Mouse (Mus musculus) hindbrain, embryonic 12.5 days (tissue): ENCODE measurements around the gene Psmb8. TPM values are rescaled to one million over a fixed set of nuclear protein-coding genes. Genes with fewer than 3 reads are reported as not detected.

Source experiments
- ATAC-seq: fragments of 200-750 bp; cut with Nextera tagmentation; 2 replicates; pipeline ENCODE4 v1.8.0; 2017; ENCODE audit warnings: moderate TSS enrichment; ENCODE audit not compliant: low FRiP score
- H3K27ac ChIP-seq: fragments of 300-500 bp; sonication (generic); 2 replicates; pipeline ENCODE4 v1.5.1; 2016; ENCODE audit warnings: mild to moderate bottlenecking
- H3K27me3 ChIP-seq: fragments of 300-500 bp; sonication (generic); 2 replicates; pipeline ENCODE4 v1.6.1; 2016; ENCODE audit warnings: mild to moderate bottlenecking
- H3K36me3 ChIP-seq: fragments of 300-500 bp; sonication (generic); 2 replicates; pipeline ENCODE4 v1.6.1; 2016; ENCODE audit warnings: mild to moderate bottlenecking
- H3K4me1 ChIP-seq: fragments of 300-500 bp; sonication (generic); 2 replicates; pipeline ENCODE4 v1.6.1; 2016
- H3K4me2 ChIP-seq: fragments of 300-500 bp; sonication (generic); replicated peaks from 2 replicates; pipeline ENCODE4 v1.6.1; 2016; ENCODE audit warnings: mild to moderate bottlenecking
- H3K4me3 ChIP-seq: fragments of 300-500 bp; sonication (generic); 2 replicates; pipeline ENCODE4 v1.5.1; 2016; ENCODE audit warnings: mild to moderate bottlenecking
- H3K9ac ChIP-seq: fragments of 300-500 bp; sonication (generic); 2 replicates; pipeline ENCODE4 v1.6.1; 2016; ENCODE audit warnings: mild to moderate bottlenecking, moderate library complexity
- H3K9me3 ChIP-seq: fragments of 300-500 bp; sonication (generic); replicated peaks from 2 replicates; pipeline ENCODE4 v1.6.1; 2016; ENCODE audit warnings: mild to moderate bottlenecking
- WGBS: fragments of 180-500 bp; shearing (Covaris S2); methylation state at CpG from one replicate; pipeline ENCODE4 v1.1.7; 2016; 5-methylcytosine and 5-hydroxymethylcytosine counted together
- polyA plus RNA-seq: library from polyadenylated mRNA; unstranded; fragments of >200 nt; fragmentation: Nextera tagmentation; extraction: Ambion mirVana; gene quantifications from 2 replicates; pipeline ENCODE4 v1.2.1, GENCODE M21; 2016

Psmb8 gene
- polyA plus RNA-seq, 1 experiment from 2014 or later: 2.9 TPM

GRCm38 (mm10) chr17:34206731-34207130, 9.2 kb downstream of the Psmb8 start:
- no peak overlapping the region for H3K27ac ChIP-seq
- H3K27me3 ChIP-seq: peaks cover 69% of the 10 kb centered on the region
- ATAC-seq: no peak
- no peak overlapping the region for H3K4me2 ChIP-seq
- H3K4me1 ChIP-seq: peaks cover 8% of the 10 kb centered on the region
- WGBS: 86% methylated on average over 5 of the region's 5 CpGs
- no peaks in the 10 kb centered on the region for H3K36me3 ChIP-seq
- no peaks in the 10 kb centered on the region for H3K9me3 ChIP-seq
- H3K4me3 ChIP-seq: no peak overlapping the region
- H3K9ac ChIP-seq: no peak overlapping the region

GRCm38 (mm10) chr17:34207456-34207855, 9.9 kb downstream of the Psmb8 start:
- Histone ChIP-seq H3K36me3 (no peaks in the 10 kb centered on the region), H3K9me3 (no peaks in the 10 kb centered on the region), H3K4me2 (no peak overlapping the region), H3K4me1 (peaks cover 10% of the 10 kb centered on the region), H3K9ac (no peak overlapping the region), H3K4me3 (no peak overlapping the region), H3K27ac (no peak overlapping the region), H3K27me3 (peaks cover 75% of the 10 kb centered on the region)
- WGBS: 61% methylated on average over 3 of the region's 3 CpGs
- no peak for ATAC-seq

- Histone ChIP-seq H3K9ac (no peak overlapping the region), H3K4me3 (no peak overlapping the region), H3K36me3 (no peaks in the 10 kb centered on the region), H3K9me3 (no peaks in the 10 kb centered on the region), H3K27ac (no peak overlapping the region), H3K4me1 (peaks cover 10% of the 10 kb centered on the region), H3K27me3 (peaks cover 77% of the 10 kb centered on the region), H3K4me2 (no peak overlapping the region)
- 96% methylated on average over 9 of the region's 9 CpGs for WGBS
- ATAC-seq: no peak
These were observed 10.3 kb downstream of the Psmb8 start for GRCm38 (mm10) chr17:34207866-34208265.

GRCm38 (mm10) chr17:34208421-34208820, 10.9 kb downstream of the Psmb8 start:
- H3K4me3 ChIP-seq: no peak overlapping the region
- H3K27ac ChIP-seq: no peak overlapping the region
- no peak overlapping the region for H3K4me2 ChIP-seq
- H3K27me3 ChIP-seq: peaks cover 77% of the 10 kb centered on the region
- no peak for ATAC-seq
- H3K9ac ChIP-seq: no peak overlapping the region
- peaks cover 10% of the 10 kb centered on the region for H3K4me1 ChIP-seq
- no peaks in the 10 kb centered on the region for H3K36me3 ChIP-seq
- H3K9me3 ChIP-seq: no peaks in the 10 kb centered on the region
- 23% methylated on average over 10 of the region's 10 CpGs for WGBS

- no peak for ATAC-seq
- WGBS: 51% methylated on average over 3 of the region's 3 CpGs
- H3K36me3 ChIP-seq: no peaks in the 10 kb centered on the region
These were observed 12.2 kb downstream of the Psmb8 start for GRCm38 (mm10) chr17:34209680-34210079.

GRCm38 (mm10) chr17:34210599-34210998, 13.1 kb downstream of the Psmb8 start:
- no peak overlapping the region for H3K4me2 ChIP-seq
- peaks cover 81% of the 10 kb centered on the region for H3K27me3 ChIP-seq
- H3K4me3 ChIP-seq: no peak overlapping the region
- no peak overlapping the region for H3K27ac ChIP-seq
- H3K9ac ChIP-seq: no peak overlapping the region
- no peaks in the 10 kb centered on the region for H3K9me3 ChIP-seq
- 77% methylated on average over 3 of the region's 3 CpGs for WGBS
- no peaks in the 10 kb centered on the region for H3K36me3 ChIP-seq
- ATAC-seq: no peak
- peaks cover 3% of the 10 kb centered on the region; the same call in 1 of the 2 replicates for H3K4me1 ChIP-seq

More at GRCm38 (mm10) chr17:34209680-34210079, 12.2 kb downstream of the Psmb8 start:
- peaks cover 9% of the 10 kb centered on the region for H3K4me1 ChIP-seq
- no peak overlapping the region for H3K27ac ChIP-seq
- no peak overlapping the region for H3K4me3 ChIP-seq
- H3K9me3 ChIP-seq: no peaks in the 10 kb centered on the region
- H3K4me2 ChIP-seq: no peak overlapping the region
- H3K27me3 ChIP-seq: peaks cover 81% of the 10 kb centered on the region
- no peak overlapping the region for H3K9ac ChIP-seq

- H3K9me3 ChIP-seq: no peaks in the 10 kb centered on the region
- 0 out of 2 replicates have a peak overlapping the region, but pooled peaks have one; percentile 10 for H3K9ac ChIP-seq
- H3K4me2 ChIP-seq: peak overlapping the region; percentile 18
- H3K4me1 ChIP-seq: peaks cover 3% of the 10 kb centered on the region; the same call in 1 of the 2 replicates
- H3K27ac ChIP-seq: no peak overlapping the region
- H3K36me3 ChIP-seq: no peaks in the 10 kb centered on the region
- H3K27me3 ChIP-seq: peaks cover 72% of the 10 kb centered on the region
- no peak for ATAC-seq
- 25% methylated on average over 23 of the region's 23 CpGs for WGBS
- H3K4me3 ChIP-seq: no peak overlapping the region
These were observed 14.3 kb downstream of the Psmb8 start for GRCm38 (mm10) chr17:34211746-34212365.

GRCm38 (mm10) chr17:34213936-34214335, 16.4 kb downstream of the Psmb8 start:
- Histone ChIP-seq H3K4me3 (0 out of 2 replicates have a peak overlapping the region, but pooled peaks have one; percentile 2), H3K9ac (no peak overlapping the region), H3K9me3 (no peaks in the 10 kb centered on the region), H3K36me3 (no peaks in the 10 kb centered on the region), H3K4me1 (peaks cover 3% of the 10 kb centered on the region; the same call in 1 of the 2 replicates), H3K27me3 (peaks cover 61% of the 10 kb centered on the region), H3K27ac (no peak overlapping the region), H3K4me2 (0 out of 2 replicates have a peak overlapping the region, but pooled peaks have one; percentile 19)
- ATAC-seq: no peak
- WGBS: 38% methylated on average over 21 of the region's 21 CpGs

- 88% methylated on average over 12 of the region's 12 CpGs for WGBS
- Histone ChIP-seq H3K27me3 (peaks cover 58% of the 10 kb centered on the region), H3K9me3 (no peaks in the 10 kb centered on the region)
These were observed 17.7 kb downstream of the Psmb8 start for GRCm38 (mm10) chr17:34215176-34215575.

GRCm38 (mm10) chr17:34217216-34217928, 19.9 kb downstream of the Psmb8 start:
- H3K36me3 ChIP-seq: no peaks in the 10 kb centered on the region
- no peak overlapping the region for H3K4me3 ChIP-seq
- WGBS: 86% methylated on average over 8 of the region's 8 CpGs
- ATAC-seq: no peak
- H3K4me2 ChIP-seq: no peak overlapping the region
- H3K27me3 ChIP-seq: peaks cover 36% of the 10 kb centered on the region
- H3K9me3 ChIP-seq: no peaks in the 10 kb centered on the region
- H3K9ac ChIP-seq: no peak overlapping the region
- H3K27ac ChIP-seq: no peak overlapping the region
- H3K4me1 ChIP-seq: no peaks in the 10 kb centered on the region

More at GRCm38 (mm10) chr17:34215176-34215575, 17.7 kb downstream of the Psmb8 start:
- Histone ChIP-seq H3K9ac (no peak overlapping the region), H3K4me1 (peaks cover 3% of the 10 kb centered on the region; the same call in 1 of the 2 replicates), H3K4me3 (no peak overlapping the region), H3K27ac (no peak overlapping the region), H3K4me2 (no peak overlapping the region), H3K36me3 (no peaks in the 10 kb centered on the region)
- no peak for ATAC-seq

- Histone ChIP-seq H3K36me3 (no peaks in the 10 kb centered on the region), H3K4me3 (no peak overlapping the region), H3K27ac (no peak overlapping the region), H3K9me3 (no peaks in the 10 kb centered on the region), H3K9ac (no peak overlapping the region), H3K4me2 (no peak overlapping the region), H3K27me3 (peaks cover 30% of the 10 kb centered on the region), H3K4me1 (no peaks in the 10 kb centered on the region)
- 92% methylated on average over 5 of the region's 5 CpGs for WGBS
- no peak for ATAC-seq
These were observed 20.5 kb downstream of the Psmb8 start for GRCm38 (mm10) chr17:34217986-34218385.

GRCm38 (mm10) chr17:34218675-34219074, 21.2 kb downstream of the Psmb8 start:
- Histone ChIP-seq H3K9me3 (no peaks in the 10 kb centered on the region), H3K36me3 (no peaks in the 10 kb centered on the region), H3K27me3 (peaks cover 23% of the 10 kb centered on the region), H3K4me2 (no peak overlapping the region), H3K4me3 (no peak overlapping the region), H3K9ac (no peak overlapping the region), H3K27ac (no peak overlapping the region), H3K4me1 (no peaks in the 10 kb centered on the region)
- no peak for ATAC-seq
- 82% methylated on average over 11 of the region's 11 CpGs for WGBS
